Mouse (Mus musculus): Measurements from ENCODE around the gene Slc25a34.

DNA sequence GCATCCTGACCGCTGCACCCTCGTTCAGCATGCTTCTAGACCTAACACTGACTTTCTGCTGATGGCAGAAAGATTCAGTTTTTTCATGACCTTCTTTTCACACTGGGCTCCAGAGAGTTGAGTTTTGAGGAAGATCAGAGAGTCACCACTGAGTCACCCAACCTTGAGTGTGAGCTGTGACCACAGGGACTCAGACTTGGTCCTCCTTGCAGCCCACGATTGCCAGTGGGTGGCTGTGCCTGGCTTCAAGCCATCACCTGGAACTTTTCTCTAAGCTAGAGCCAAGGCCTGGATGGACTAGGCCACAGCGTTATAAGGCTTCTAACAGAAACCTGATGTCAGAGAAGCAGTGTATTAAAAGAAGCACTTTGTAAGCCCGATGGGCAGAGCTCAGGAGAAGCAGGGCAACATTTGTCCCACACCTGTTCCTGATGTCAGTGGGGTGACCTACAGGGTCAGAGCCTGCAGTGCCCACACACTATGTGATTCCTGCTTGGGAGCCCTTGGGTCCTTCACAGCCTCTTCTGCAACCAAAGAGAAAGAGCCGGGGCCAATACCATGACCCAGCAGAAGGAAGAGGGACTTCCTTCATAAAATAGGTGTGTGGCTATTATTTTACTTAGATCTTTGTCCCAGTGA, 35.3 kb upstream of the Slc25a34 start:
- TF ChIP-seq CTCF (IDR thresholded peaks at IDR 0.05; ENCODE audit: control insufficient read depth, insufficient read depth, insufficient read length) = no peak
- TF ChIP-seq USF1 (IDR thresholded peaks at IDR 0.05; ENCODE audit: low read depth) = no peak
- no peak for TF ChIP-seq MYOD1 (IDR thresholded peaks at IDR 0.05; ENCODE audit: control insufficient read depth, insufficient read length, low read depth)
